Mouse (Mus musculus): ENCODE results near the gene Hoxb9.

Hoxb9 gene

DNA sequence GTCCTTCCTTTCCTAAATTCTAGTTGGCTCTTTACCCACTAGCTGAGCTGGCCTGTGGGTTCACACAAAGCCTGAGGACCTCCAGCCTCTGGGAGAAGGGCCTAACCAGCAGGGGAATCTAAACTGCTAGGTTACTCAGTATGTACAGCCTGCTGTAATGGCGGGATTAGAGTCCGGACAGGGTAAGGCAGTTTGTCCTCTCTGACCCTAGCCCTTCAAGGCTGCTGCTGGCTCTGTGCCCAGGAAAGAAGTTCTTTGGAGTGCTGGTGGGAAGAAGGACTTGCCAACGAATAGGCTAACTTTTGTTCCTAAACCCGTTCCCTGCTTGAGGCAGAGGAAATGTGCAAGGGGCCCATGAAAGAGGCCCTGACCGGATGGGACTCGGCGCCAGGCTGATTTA lies 5.3 kb upstream of the Hoxb9 start:
- intact Hi-C loops (cut with DNase I), result no loop called here

DNA sequence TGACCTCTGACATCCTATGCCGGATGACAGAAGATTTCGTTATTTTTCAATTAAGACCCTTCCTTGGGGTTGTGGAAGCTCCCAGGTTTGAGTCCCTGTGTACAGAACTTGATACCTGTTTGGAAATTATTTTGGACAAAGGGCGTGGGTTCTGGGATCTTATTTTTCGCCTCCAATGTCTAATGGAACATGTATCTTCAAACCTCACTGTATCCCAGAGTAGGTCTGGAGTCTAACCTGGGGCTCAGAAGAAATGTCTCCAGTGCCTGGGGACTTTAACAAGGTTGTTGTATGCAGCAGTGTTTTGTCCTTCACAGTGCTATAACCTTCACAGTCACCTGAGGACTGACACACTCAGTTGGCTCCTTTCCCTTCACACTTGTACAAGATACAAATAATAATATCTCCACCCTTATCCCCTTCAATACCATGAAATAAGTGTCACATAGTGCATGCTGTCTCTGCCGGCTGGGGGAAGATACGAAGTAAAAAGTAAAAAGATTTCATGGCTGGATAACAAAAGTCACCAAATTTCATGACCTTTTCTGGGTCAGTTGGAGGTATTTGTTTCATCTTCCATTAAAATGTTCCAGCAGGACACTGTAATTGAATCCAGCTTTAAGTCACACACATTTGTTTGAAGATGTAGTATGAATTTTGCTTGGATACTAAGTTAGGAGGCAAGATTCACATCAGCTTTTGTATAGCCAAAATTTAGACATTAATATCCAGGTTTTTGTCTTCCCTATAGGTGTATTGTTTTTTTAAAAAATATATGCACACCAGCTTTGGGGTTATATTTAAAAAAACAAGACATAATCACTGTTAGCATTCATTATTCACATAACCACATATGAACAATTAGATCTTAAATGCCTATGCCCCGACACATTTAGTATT lies 4.0 kb upstream of the Hoxb9 start:
- intact Hi-C loops (cut with DNase I), result no loop called here

DNA sequence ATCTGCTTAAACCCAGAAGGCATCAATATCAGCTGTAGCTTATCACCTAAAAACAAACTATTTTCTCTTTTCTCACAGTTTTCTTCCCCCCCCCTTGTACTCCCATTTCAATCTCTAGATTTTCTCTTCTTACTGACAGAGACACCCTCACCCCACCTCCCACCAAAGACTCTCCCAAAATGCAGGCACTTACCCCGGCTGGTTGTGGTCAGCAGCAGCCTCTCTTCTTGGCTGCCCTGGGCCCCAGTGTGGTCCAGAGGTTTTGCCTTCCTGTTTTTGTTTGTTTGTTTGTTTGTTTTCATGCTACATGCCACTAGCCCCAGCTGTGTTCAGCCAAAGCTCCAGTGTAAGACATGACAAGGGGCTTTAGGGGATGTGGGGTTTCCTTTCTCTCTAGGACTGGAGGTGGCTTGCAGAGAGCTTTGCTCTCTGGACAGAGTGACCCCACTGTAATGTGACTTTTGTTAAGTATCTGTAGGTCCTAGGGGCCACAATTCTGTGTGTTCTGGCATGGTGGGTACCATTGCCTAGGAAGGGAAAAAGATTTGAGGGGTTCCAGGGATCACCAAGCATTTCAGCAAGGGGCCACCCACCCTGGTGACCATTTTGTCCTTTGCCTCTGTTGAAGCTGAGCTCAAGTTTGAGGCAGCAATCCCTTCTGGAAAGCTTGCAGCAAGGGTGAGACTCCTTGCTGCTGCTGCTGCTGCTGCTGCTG lies 3.1 kb upstream of the Hoxb9 start:
- intact Hi-C loops (cut with DNase I), result no loop called here

DNA sequence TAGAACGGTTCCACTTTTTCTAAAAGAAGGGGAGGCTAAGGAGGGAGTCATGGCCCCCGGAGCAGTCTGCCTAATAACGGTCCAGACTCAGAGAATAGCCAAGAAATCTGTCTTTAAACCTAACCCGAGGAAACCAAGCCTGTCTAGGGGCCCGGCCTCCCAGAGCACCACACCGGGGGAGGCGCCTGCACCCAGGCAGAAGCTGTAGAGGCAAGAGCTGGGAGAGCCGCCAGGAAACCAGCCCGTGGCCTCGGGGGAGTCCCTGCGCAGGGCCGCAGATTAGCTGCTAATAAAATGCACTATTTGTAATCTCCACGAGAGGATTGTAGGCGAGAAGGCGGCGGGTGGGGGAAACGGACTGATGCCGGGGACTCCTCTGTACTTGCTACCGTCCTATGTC lies 1.4 kb upstream of the Hoxb9 start:
- intact Hi-C loops (cut with DNase I), result no loop called here

DNA sequence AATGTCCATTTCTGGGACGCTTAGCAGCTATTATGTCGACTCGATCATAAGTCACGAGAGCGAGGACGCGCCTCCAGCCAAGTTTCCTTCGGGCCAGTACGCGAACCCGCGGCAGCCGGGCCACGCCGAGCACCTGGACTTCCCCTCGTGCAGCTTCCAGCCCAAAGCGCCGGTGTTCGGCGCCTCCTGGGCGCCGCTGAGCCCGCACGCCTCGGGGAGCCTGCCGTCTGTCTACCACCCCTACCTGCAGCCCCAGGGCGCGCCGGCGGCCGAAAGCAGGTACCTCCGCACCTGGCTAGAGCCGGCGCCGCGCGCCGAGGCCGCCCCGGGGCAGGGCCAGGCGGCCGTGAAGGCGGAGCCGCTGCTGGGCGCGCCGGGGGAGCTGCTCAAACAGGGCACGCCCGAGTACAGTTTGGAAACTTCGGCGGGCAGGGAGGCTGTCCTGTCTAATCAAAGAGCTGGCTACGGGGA lies 319 bp downstream of the Hoxb9 start:
- intact Hi-C loops (cut with DNase I), result no loop called here

DNA sequence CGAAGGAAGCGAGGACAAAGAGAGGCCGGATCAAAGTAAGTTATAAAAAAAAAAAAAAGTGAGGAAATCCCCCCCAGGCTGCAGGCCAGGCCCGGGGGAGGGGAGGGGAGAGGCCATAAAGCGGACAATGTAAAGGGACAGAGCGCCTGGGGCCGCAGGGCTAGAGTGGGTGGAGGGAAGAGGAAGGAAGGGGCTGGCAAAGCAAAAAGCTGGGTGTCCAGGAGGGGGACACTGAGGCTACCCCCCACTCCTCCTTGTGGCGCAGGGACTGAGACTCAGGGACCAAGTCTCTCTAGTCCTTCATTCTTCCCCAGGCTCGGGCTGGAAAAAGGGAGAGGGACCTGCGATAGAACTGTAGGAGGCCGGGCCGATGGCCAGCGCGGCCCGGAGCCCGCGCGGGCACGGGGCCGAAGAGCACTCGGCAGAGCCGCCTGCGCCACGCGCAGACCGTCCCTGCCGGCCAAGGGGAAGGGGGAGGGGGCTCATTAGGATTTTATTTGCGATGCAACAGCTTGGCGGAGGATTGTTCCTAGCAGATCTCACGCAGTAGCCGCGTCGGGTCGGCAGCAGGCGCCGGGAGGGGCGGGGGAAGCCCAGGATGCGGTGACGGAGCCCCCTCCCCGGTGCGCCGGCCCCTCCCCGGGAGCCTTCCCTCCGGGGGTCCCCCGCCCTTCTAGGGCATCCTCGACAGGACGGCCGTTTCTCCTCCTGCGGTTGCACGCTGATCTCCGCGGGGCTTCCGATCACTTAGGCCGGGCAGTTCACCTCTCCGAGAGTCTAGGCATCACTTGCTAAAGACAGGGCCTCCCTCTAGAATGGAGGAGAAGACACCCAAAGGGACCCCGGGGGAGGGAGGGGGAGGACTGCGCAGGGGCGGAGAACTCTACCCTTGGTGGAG lies 1.0 kb downstream of the Hoxb9 start:
- intact Hi-C loops (cut with DNase I), result no loop called here

DNA sequence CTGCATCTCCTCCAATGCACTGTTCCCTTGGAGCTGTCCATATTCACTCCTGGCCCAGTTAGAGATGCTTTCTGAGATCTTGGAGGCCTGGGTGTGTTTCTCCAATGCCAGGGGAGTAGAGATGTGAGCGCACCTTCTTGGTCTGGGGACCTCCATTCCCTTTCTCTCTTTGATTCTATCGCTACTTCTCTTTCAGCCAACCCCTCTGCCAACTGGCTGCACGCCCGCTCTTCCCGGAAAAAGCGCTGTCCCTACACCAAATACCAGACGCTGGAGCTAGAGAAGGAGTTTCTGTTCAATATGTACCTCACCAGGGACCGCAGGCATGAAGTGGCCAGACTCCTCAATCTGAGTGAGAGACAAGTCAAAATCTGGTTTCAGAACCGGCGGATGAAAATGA lies 3.2 kb downstream of the Hoxb9 start:
- intact Hi-C loops (cut with DNase I), result no loop called here

DNA sequence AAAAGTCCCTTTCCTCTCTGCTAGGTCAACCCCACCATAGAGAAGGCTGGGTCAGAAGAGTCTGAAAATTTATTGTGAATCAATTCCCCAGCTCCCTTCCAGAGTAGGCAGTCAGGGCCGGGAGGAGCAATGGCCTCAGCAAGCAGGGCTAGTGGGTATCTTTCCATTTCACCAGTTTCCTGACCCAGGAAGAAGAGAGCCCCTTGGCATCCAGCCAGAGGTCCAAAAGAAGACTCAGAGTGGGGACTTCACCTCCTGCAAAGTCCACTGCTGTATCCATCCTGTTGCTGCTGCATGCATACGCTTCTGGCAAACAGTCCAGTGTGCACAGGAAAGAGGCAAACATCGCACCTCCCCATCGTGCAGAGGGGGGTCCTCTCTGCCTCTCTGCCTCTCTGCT lies 4.6 kb downstream of the Hoxb9 start:
- intact Hi-C loops (cut with DNase I), result loop anchor here (5.0 kb wide), 1 partner anchor 276 kb away; no protein-coding TSS in a partner anchor

DNA sequence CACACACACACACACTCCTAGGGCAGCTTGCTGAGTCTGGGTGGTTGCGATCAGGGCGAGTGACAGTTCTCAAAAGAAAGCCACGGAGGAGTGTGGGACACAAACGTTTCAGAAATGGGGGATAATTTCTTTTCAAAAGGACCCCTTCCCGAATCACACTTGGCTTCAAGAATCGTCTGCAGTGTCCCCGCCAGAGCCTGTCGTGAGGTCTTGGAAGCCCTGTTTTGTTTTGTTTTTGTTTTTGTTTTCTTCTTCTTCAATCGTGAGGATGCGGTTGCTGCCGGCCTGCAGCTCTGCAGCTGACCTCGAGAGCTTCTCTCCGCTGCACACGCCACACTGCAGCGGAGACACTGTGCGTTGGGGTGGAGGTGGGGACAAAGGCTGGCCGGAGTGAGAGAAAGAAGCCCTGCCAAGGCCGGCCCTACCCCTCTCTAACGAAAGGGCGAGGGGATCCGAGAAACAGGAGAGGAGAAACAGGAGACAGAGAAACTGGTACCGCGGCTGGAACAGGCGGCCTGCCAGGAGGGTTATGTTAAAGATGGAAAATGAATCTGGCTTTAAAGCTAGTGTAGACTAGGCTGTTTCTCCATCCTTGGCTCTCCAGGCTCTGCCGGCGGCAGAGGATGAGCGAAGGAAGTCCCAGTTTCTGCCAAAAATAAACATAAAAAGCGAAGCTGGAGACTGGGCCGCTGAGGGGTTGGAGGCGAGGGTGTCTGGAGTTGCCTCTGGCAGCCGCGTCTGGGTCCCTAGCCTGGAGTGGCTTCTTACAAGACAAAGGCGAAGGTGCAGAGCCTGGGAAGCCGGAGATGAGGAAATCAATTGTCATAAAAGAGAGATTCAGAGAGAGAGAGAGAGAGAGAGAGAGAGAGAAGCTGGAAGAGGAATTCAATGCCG lies 6.1 kb downstream of the Hoxb9 start:
- intact Hi-C loops (cut with DNase I), result loop anchor here (2.0 to 5.0 kb wide), 3 partner anchors 17 to 343 kb away; no protein-coding TSS in a partner anchor

DNA sequence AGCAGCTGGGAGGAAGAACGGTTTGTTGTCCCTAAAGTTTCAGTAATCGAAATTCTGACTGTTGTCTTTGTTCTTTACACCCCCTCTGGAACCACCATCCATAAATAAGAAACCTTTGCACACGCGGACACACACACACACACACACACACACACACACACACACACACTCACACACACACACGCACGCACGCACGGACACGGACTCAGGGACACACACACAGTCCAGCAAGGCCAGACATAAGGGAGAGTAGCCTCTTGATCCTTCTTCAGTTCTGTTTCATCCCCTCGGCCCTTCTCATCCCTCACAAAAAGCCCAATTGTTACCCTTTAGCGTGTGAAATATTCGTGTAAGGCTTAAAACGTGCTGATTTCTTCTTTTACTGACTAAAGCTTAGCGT lies 7.1 kb downstream of the Hoxb9 start:
- intact Hi-C loops (cut with DNase I), result loop anchor here (2.0 to 5.0 kb wide), 3 partner anchors 16 to 342 kb away; no protein-coding TSS in a partner anchor

DNA sequence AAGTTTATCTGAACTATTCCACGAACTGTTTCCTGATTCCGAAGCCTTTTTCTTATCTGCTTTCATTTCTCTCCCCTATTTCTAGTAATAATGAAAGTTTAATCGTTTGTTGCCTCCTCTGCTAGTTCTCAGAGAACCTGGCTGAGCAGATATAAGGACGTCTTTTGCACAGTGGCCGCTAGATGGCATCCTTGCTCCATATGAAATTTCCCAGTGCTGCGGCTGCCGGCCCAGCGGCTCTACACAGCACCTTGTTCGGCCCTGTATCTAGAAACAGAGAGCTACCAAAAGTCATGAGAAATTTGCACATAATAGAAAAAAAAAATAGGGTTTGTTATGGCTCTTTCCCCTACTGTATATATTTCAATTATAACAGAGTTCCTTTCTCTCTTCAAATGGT lies 7.5 kb downstream of the Hoxb9 start:
- intact Hi-C loops (cut with DNase I), result loop anchor here (2.0 to 5.0 kb wide), 3 partner anchors 16 to 342 kb away; no protein-coding TSS in a partner anchor

DNA sequence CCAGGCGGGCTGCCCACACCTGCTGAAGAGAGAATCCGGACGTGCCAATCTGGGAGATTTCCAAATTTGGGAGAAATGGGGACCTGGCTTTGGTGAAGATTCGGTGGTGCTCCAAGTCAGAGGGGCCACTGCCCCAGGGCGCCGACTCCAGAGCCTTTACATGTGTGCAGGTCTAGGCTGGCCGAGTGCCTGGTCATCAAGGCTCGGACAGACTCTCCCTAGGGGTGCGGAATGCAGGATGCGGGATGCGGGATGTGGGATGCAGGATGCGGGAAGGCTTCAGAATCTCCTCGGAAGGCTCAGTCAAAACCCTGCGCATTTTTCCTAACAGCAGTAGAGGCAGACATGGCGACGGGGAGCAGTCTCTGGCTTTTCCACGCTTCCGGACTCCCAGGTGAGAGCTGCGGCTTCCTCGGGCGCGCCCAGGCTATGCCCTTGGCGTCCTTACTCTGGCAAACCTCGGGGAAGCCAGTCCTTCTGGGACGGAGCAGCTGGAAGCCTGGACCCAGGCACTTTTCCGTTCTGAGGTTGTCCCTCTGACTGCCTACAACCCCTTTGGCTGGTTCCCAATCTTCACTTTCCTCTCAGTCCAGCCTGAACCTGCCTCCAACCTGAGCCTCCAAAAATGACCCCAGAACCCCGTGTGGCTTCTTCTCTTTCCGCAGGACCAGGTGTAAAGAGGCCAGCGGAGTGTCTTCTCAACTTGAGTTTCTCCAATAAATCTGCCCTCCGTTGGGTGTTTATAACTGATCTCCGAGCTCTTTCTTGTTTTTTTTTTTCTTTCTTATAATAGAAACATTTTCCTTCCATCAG lies 8.4 kb downstream of the Hoxb9 start:
- intact Hi-C loops (cut with DNase I), result loop anchor here (2.0 to 5.0 kb wide), 4 partner anchors 15 to 341 kb away; partner anchors contain the start of gene Hoxb2

DNA sequence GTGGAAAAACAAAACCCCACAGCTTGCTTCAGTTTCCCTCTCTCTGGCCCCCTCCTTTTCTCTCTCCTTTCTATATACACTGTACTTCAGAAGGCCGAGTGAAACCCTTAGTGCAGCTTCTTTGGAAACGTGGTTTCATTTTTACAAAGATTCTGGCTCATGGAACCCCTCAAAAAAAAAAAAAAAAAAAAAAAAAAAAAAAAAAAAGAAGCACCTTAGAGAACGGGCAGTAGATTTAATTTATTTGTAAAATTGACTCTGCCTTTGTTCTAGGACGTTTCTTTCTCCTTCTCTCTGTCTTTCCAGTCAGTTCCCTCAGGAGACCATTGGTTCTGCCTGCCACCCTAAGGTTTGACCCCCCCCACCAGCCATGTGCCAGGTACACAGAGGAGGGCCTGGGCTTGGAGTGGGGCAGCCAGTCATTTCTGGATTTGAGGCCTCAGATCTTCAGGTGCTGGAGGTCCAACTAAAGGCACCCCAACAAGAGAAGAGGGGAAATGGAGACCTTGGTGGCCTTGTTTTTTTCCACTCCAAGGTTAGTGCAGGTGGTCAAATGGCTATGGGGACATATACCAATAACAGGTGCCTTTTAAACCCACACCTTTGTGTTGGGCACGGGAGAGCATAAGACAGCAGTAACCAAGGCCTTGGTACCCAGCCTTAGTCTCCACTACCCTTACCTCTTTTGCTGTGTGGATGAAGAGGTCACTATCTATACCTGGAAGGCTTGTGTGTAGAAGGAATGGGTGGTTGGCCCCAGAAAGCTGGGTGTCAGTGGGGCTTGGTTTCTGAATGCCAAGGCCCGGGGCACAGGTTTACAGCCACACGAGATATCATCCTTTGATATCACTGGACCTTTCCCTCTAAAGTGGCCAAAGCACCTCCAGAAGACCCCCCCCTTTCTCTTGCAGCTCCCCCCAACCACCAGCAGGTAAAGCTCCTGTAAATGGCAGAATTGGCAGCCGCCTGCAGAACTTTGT lies 9.4 kb downstream of the Hoxb9 start:
- intact Hi-C loops (cut with DNase I), result loop anchor here (5.0 kb wide), 1 partner anchor 72 kb away; the partner anchor contains the start of gene Hoxb2

DNA sequence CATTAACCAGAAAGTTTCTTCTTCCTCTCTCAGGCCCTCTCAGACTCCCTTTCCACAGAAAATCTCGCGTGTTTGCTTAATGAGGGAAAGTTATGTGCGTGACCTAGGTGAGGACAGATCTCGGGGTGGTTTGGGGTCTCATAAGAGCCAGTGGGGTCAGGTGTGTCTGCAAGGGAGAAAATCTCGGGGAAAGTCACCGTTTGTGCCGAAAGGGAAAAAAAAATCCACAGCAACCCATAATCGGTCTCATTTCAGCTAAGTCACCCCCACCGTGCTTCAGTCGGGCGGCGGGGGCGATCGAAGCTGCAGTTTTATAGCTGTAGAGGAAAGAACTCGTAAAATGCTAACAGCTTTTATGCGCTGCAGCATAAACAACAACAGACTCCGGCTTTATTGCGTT lies 10.1 kb downstream of the Hoxb9 start:
- intact Hi-C loops (cut with DNase I), result loop anchor here (5.0 kb wide), 1 partner anchor 71 kb away; the partner anchor contains the start of gene Hoxb2

DNA sequence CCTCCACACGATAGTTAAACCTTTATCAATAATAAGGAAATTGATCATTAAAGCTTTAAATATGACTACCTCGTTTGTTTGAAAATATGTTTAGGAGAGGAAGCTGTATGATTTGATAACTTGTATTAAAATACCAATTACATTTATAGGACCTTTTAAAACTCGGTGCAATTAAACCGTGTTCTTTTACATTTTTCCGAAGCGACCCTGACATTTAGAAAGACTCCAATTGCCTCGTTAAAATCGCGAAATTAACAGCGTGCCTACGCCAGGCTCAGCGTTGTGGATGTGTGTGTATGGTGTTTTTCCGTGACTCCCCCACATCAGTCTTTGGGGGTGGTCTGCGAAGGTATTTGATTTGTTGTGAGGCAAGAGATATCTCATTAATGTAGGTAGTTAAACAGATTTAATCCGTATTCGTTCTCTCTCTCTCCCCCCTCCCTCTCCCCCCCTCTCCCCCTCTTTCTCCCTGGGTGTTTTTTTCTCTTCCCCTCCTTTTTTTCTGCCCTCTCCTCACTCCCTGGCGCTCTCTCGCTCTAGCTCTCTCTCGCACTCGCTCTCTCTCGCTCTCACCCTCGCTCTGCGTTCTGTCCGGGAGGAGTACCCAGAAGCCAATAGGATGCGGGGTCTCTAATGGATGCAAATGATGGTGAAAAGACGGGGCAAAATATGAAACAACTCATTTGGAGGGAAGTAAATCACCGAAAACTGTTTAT lies 10.8 kb downstream of the Hoxb9 start, which contains the start of gene Hoxb8:
Gene Hoxb8 (plus strand): TSS at position 51 of the 716 bp plus-strand sequence.
- intact Hi-C loops (cut with DNase I), result loop anchor here (5.0 kb wide), 1 partner anchor 70 kb away; the partner anchor contains the start of gene Hoxb2

DNA sequence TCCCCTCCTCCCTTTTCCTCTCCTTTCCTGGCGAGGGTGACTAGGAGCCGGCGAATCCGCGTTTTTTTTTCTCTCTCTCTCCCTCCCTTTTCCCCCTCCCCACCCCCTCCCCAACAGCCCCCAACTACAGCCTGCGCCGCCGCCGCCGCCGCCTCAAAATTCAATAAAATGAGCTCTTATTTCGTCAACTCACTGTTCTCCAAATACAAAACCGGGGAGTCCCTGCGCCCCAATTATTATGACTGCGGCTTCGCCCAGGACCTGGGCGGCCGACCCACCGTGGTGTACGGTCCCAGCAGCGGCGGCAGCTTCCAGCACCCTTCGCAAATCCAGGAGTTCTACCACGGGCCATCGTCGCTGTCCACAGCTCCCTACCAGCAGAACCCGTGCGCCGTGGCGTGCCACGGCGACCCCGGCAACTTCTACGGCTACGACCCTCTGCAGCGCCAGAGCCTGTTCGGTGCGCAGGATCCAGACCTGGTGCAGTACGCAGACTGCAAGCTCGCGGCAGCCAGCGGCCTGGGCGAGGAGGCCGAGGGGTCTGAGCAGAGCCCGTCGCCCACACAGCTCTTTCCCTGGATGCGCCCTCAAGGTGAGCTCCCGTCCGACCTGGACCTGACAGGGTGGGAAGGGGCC lies 11.7 kb downstream of the Hoxb9 start:
- intact Hi-C loops (cut with DNase I), result loop anchor here (5.0 kb wide), 1 partner anchor 69 kb away; the partner anchor contains the start of gene Hoxb2

Data from adrenal gland (tissue).